Mouse (Mus musculus) adrenal gland, postnatal 4 days (tissue): ENCODE data around the gene Med28. TPM values are rescaled to one million over a fixed set of nuclear protein-coding genes. Genes with fewer than 3 reads are reported as not detected.

Experiments used
- DNase-seq, 2 experiments: peaks; one replicate each; pipeline ENCODE4 v3.0.0; 2021 to 2022; ENCODE audit warnings: low spot score in 2 of 2, mixed read lengths in 2 of 2
- total RNA-seq, 2 experiments: library from RNA; stranded (reverse); gene quantifications; 2 replicates each; pipeline ENCODE4 v1.2.3; 2021

Gene Med28
- total RNA-seq, 2 experiments from 2014 or later: 89.3 to 94.4 TPM

- DNase-seq: no peak
Measured at GRCm38 (mm10) chr5:45510071-45510470, 10.0 kb upstream of the Med28 start.

GRCm38 (mm10) chr5:45512908-45513307, 7.1 kb upstream of the Med28 start:
- DNase-seq: no peak

GRCm38 (mm10) chr5:45513511-45513910, 6.5 kb upstream of the Med28 start:
- no peak for DNase-seq

- DNase-seq: no peak
Measured at GRCm38 (mm10) chr5:45514599-45514998, 5.4 kb upstream of the Med28 start.

- no peak for DNase-seq
Measured at GRCm38 (mm10) chr5:45515151-45515743, 4.8 kb upstream of the Med28 start.

GRCm38 (mm10) chr5:45520809-45521110, 731 bp downstream of the Med28 start:
- no peak for DNase-seq

- no peak for DNase-seq
Measured at GRCm38 (mm10) chr5:45521601-45522000, 1.6 kb downstream of the Med28 start.

GRCm38 (mm10) chr5:45525101-45525500, 5.1 kb downstream of the Med28 start:
- DNase-seq: no peak

GRCm38 (mm10) chr5:45526338-45526737, 6.3 kb downstream of the Med28 start:
- DNase-seq: no peak

- peak in 1 of 2 experiments; percentile 12 for DNase-seq
Measured at GRCm38 (mm10) chr5:45529696-45530095, 9.7 kb downstream of the Med28 start.

- peak in 1 of 2 experiments; percentile 48 for DNase-seq
Measured at GRCm38 (mm10) chr5:45534319-45535098, 14.5 kb downstream of the Med28 start.

- DNase-seq: no peak
Measured at GRCm38 (mm10) chr5:45535177-45535576, 15.1 kb downstream of the Med28 start.

GRCm38 (mm10) chr5:45539502-45539901, 19.5 kb downstream of the Med28 start:
- DNase-seq: no peak

GRCm38 (mm10) chr5:45543374-45543773, 23.3 kb downstream of the Med28 start:
- DNase-seq: no peak

- no peak for DNase-seq
Measured at GRCm38 (mm10) chr5:45549586-45549985, 29.6 kb downstream of the Med28 start.

- no peak for DNase-seq
Measured at GRCm38 (mm10) chr5:45564054-45564453, 44.0 kb downstream of the Med28 start.

- DNase-seq: no peak
Measured at GRCm38 (mm10) chr5:45565829-45566228, 45.8 kb downstream of the Med28 start.

GRCm38 (mm10) chr5:45572816-45573215, 52.8 kb downstream of the Med28 start:
- no peak for DNase-seq

GRCm38 (mm10) chr5:45576716-45577115, 56.7 kb downstream of the Med28 start:
- no peak for DNase-seq

- DNase-seq: no peak
Measured at GRCm38 (mm10) chr5:45577376-45577775, 57.3 kb downstream of the Med28 start.
